Mouse (Mus musculus) liver, adult 2 months (tissue): ENCODE data around the gene Hephl1. TPM values are rescaled to one million over a fixed set of nuclear protein-coding genes. Genes with fewer than 3 reads are reported as not detected.

Experiments used
- DNase-seq: peaks from one replicate; pipeline ENCODE4 v3.0.0-alpha.2; 2011; ENCODE audit warnings: low read depth, low spot score; ENCODE audit errors: extremely low read depth
- H3K27ac ChIP-seq: fragments of 200-500 bp; replicated peaks from 2 replicates; pipeline ENCODE4 v1.5.1; 2012; ENCODE audit warnings: low read depth, mild to moderate bottlenecking, control low read depth, inconsistent platforms, low read length; ENCODE audit not compliant: insufficient read depth
- H3K27me3 ChIP-seq: fragments of 200-500 bp; 2 replicates; pipeline ENCODE4 v1.6.1; 2012; ENCODE audit warnings: mild to moderate bottlenecking, moderate library complexity, low read length, inconsistent platforms; ENCODE audit not compliant: control insufficient read depth, insufficient read depth
- H3K36me3 ChIP-seq: fragments of 200-500 bp; 2 replicates; pipeline ENCODE4 v1.6.1; 2012; ENCODE audit warnings: low read length, inconsistent platforms; ENCODE audit not compliant: control insufficient read depth, insufficient read depth
- H3K4me1 ChIP-seq: fragments of 200-500 bp; 2 replicates; pipeline ENCODE4 v1.6.1; 2011; ENCODE audit warnings: low read length; ENCODE audit not compliant: control insufficient read depth, insufficient read depth
- H3K4me3 ChIP-seq: fragments of 200-500 bp; 2 replicates; pipeline ENCODE4 v1.5.1; 2011; ENCODE audit warnings: low read depth, mild to moderate bottlenecking, control low read depth, low read length, moderate library complexity; ENCODE audit not compliant: insufficient read depth
- H3K79me2 ChIP-seq: fragments of 200-500 bp; 2 replicates; pipeline ENCODE4 v1.6.1; 2012; ENCODE audit warnings: inconsistent platforms, mild to moderate bottlenecking, low read length, moderate library complexity; ENCODE audit not compliant: control insufficient read depth, insufficient read depth
- H3K9ac ChIP-seq: fragments of 200-500 bp; 2 replicates; pipeline ENCODE4 v1.6.1; 2012; ENCODE audit warnings: low read depth, mild to moderate bottlenecking, control low read depth, inconsistent platforms, low read length
- CTCF ChIP-seq: fragments of 200-500 bp; IDR thresholded peaks from 2 replicates; pipeline ENCODE4 v1.5.1; 2011; ENCODE audit warnings: low read depth, low read length, control low read depth
- POLR2A ChIP-seq: fragments of 200-500 bp; IDR thresholded peaks from 2 replicates; pipeline ENCODE4 v1.6.1; 2011; ENCODE audit warnings: low read length, control low read depth; ENCODE audit not compliant: insufficient read depth; ENCODE audit errors: extremely low read depth
- WGBS: fragments of 180-500 bp; shearing (Covaris S2); methylation state at CpG from one replicate; pipeline ENCODE4 v1.1.7; 2018; 5-methylcytosine and 5-hydroxymethylcytosine counted together
- polyA plus RNA-seq: library from polyadenylated mRNA; depleted of rRNA; stranded (reverse); fragments of >200 nt; gene quantifications from 2 replicates; pipeline ENCODE4 v1.2.3, GENCODE M21; 2012
- total RNA-seq: library from RNA; depleted of rRNA; stranded (reverse); fragments of >200 nt; gene quantifications from 2 replicates; pipeline ENCODE4 v1.2.3, GENCODE M21; 2014

The Hephl1 gene
- total and polyA plus RNA-seq, 2 experiments: not detected

- no peaks in the 10 kb centered on the region for H3K79me2 ChIP-seq
- no peak for DNase-seq
- TF ChIP-seq CTCF (no peak), POLR2A (no peak)
- H3K4me3 ChIP-seq: no peak overlapping the region
- H3K27me3 ChIP-seq: no peaks in the 10 kb centered on the region
- no peaks in the 10 kb centered on the region for H3K36me3 ChIP-seq
- 52% methylated on average over 5 of the region's 5 CpGs for WGBS
- H3K27ac ChIP-seq: no peak overlapping the region
- no peak overlapping the region for H3K9ac ChIP-seq
- H3K4me1 ChIP-seq: no peaks in the 10 kb centered on the region
Observed at GRCm38 (mm10) chr9:15120209-15120608, 8.3 kb upstream of the Hephl1 start.

GRCm38 (mm10) chr9:15119515-15119914 lies 7.6 kb upstream of the Hephl1 start:
- 47% methylated on average over 1 of the region's 1 CpGs for WGBS
- H3K27me3 ChIP-seq: no peaks in the 10 kb centered on the region
- TF ChIP-seq POLR2A: no peak
- no peak for TF ChIP-seq CTCF
- no peak overlapping the region for H3K9ac ChIP-seq
- no peaks in the 10 kb centered on the region for H3K36me3 ChIP-seq
- DNase-seq: no peak
- no peaks in the 10 kb centered on the region for H3K79me2 ChIP-seq
- no peak overlapping the region for H3K4me3 ChIP-seq
- no peak overlapping the region for H3K27ac ChIP-seq
- H3K4me1 ChIP-seq: no peaks in the 10 kb centered on the region

- 69% methylated on average over 2 of the region's 2 CpGs for WGBS
- Histone ChIP-seq H3K4me3 (no peak overlapping the region), H3K36me3 (no peaks in the 10 kb centered on the region), H3K9ac (no peak overlapping the region), H3K4me1 (no peaks in the 10 kb centered on the region), H3K27ac (no peak overlapping the region), H3K79me2 (no peaks in the 10 kb centered on the region), H3K27me3 (no peaks in the 10 kb centered on the region)
- TF ChIP-seq CTCF: no peak
- no peak for TF ChIP-seq POLR2A
- DNase-seq: no peak
Observed at GRCm38 (mm10) chr9:15116165-15116564, 4.3 kb upstream of the Hephl1 start.

- WGBS: 88% methylated on average over 6 of the region's 6 CpGs
- H3K4me3 ChIP-seq: no peak overlapping the region
- H3K27ac ChIP-seq: no peak overlapping the region
- no peak overlapping the region for H3K9ac ChIP-seq
- H3K36me3 ChIP-seq: no peaks in the 10 kb centered on the region
- TF ChIP-seq CTCF (no peak), POLR2A (no peak)
- H3K27me3 ChIP-seq: no peaks in the 10 kb centered on the region
- H3K79me2 ChIP-seq: no peaks in the 10 kb centered on the region
- no peak for DNase-seq
- H3K4me1 ChIP-seq: no peaks in the 10 kb centered on the region
Observed at GRCm38 (mm10) chr9:15114102-15114501, 2.2 kb upstream of the Hephl1 start.

GRCm38 (mm10) chr9:15108101-15108500 lies 3.8 kb downstream of the Hephl1 start:
- no peak for TF ChIP-seq CTCF
- TF ChIP-seq POLR2A: no peak
- H3K79me2 ChIP-seq: no peaks in the 10 kb centered on the region
- DNase-seq: no peak
- no peaks in the 10 kb centered on the region for H3K27me3 ChIP-seq
- no peaks in the 10 kb centered on the region for H3K36me3 ChIP-seq
- WGBS: 86% methylated on average over 9 of the region's 9 CpGs
- no peak overlapping the region for H3K9ac ChIP-seq
- H3K27ac ChIP-seq: no peak overlapping the region
- no peak overlapping the region for H3K4me3 ChIP-seq
- no peaks in the 10 kb centered on the region for H3K4me1 ChIP-seq

- no peaks in the 10 kb centered on the region for H3K36me3 ChIP-seq
- peaks cover 2% of the 10 kb centered on the region for H3K4me1 ChIP-seq
- TF ChIP-seq POLR2A (no peak), CTCF (peak; percentile 48)
- no peaks in the 10 kb centered on the region for H3K79me2 ChIP-seq
- WGBS: 33% methylated on average over 4 of the region's 4 CpGs
- H3K4me3 ChIP-seq: no peak overlapping the region
- peak; percentile 20 for DNase-seq
- no peaks in the 10 kb centered on the region for H3K27me3 ChIP-seq
- H3K27ac ChIP-seq: no peak overlapping the region
- H3K9ac ChIP-seq: no peak overlapping the region
Observed at GRCm38 (mm10) chr9:15105136-15105535, 6.8 kb downstream of the Hephl1 start.
